Mouse (Mus musculus) erythroblast, embryonic 14.5 days (primary cell): ENCODE results near the gene Fam240a.

Experiments used
- GATA1 ChIP-seq: IDR thresholded peaks from 2 replicates; pipeline ENCODE4 v1.6.1; 2012; ENCODE audit warnings: low read length, inconsistent platforms, mixed read lengths
- TAL1 ChIP-seq: IDR thresholded peaks from 3 replicates; pipeline ENCODE4 v1.6.1; 2012; ENCODE audit warnings: low read length, inconsistent platforms, mixed read lengths

DNA sequence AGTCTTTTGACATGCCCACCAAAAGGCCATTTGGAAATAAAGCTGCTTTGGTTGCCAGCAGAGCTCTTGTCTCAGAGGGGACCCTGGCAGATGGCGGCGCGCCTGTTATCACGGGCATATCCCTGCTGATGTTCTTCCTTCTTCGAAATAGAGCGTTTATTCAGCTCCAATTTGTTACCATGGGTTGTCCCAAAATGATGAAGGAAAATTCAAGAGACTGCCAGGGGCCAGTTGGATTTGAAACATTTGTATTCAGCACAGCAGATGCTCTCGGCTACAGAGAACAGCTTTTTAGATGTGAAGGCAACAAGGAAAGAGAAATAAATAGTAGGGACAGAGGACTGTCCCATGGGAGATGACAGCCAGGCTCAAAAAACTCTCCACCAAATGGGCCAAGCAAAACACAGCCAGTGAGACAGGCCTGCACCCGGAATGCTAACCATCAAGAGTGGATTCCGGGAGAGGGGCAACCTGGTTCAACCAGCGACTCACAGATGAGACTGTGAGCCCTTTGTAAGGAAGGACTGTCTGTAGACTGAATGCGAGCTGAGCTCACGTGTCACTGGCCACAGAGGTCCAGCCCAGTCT, 17.3 kb upstream of the Fam240a start:
- TF ChIP-seq GATA1: no peak
- no peak for TF ChIP-seq TAL1
